ENCODE assay signal across 15 mouse cellular contexts in the genomic region with DNA sequence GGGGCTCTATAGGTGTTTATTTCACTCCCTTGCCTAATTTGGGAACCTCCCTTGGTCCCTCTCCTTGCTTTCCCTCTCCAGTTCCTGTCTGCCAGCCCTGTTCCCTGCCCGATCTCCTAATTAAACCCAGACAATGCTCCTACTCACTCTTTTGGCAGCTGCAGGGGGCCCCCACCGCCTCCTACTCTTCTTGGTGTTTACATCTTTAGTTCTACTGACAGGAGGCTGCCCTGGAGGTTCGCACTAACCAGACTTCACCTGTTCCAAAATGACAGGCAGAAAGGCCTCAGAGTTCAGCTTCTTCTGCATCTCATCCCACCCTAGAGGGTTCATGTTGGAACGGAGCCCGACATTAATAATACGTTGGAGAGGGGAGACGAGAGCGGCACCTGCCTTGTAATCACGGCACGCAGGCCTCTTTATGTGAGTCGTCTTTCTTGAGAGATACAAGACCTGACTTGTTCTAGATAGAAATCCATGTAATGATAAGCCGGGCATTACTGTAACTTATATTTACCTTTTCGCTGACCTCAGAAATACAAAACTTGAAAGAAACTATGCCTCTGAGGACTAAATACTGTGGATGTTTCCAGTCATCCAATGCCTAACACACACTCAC. TPM values are rescaled to one million over a fixed set of nuclear protein-coding genes. Genes with fewer than 3 reads are reported as not detected.
DNase-seq lines count a peak whose midpoint lies in the region; ATAC-seq lines count a peak whose summit lies in the region.
"Had no signal": no experiment of that assay in that cellular context is flagged by ENCODE, and none has a peak within 500 bp of the region (broad histone marks: within the 10 kb centered on the region; RNA-seq: fewer than 3 reads in every experiment).

No protein-coding gene starts in this region.

- H3K36me3 ChIP-seq in forebrain, embryonic 16.5 days (ENCODE audit: control insufficient read depth, insufficient read depth), result no peaks in the 10 kb centered on the region
- H3K36me3 ChIP-seq in stomach, embryonic 16.5 days (ENCODE audit: control insufficient read depth, insufficient read depth, low read length), result no peaks in the 10 kb centered on the region
- H3K36me3 ChIP-seq: hindbrain, embryonic 15.5 days; liver, embryonic 15.5 days; midbrain, embryonic 10.5 days had no signal

- no peaks in the 10 kb centered on the region for H3K27me3 ChIP-seq in forebrain, embryonic 16.5 days (replicated peaks; ENCODE audit: control insufficient read depth, insufficient read depth, low read length)
- no peaks in the 10 kb centered on the region for H3K27me3 ChIP-seq in stomach, embryonic 16.5 days (ENCODE audit: control insufficient read depth, insufficient read depth, low read length)
- H3K27me3 ChIP-seq: hindbrain, embryonic 15.5 days; liver, embryonic 15.5 days had no signal

- no peak overlapping the region for H3K9ac ChIP-seq in forebrain, embryonic 16.5 days (replicated peaks; ENCODE audit: low read depth, low read length)
- no peak overlapping the region for H3K9ac ChIP-seq in stomach, embryonic 16.5 days (ENCODE audit: low read length)
- H3K9ac ChIP-seq: hindbrain, embryonic 15.5 days; liver, embryonic 15.5 days had no signal

- intact Hi-C loops in left cerebral cortex, postnatal 36 days (cut with DNase I), result no loop called here

- DNase-seq in heart, adult 11 months, result peak; percentile 78
- no peak for DNase-seq in heart, adult 18-20 months
- DNase-seq in testis, postnatal 14 days (ENCODE audit: low spot score), result peak; percentile 12
- DNase-seq in testis, postnatal 10 days (ENCODE audit: low spot score), result no peak
- DNase-seq in left cerebral cortex, postnatal 36 days (ENCODE audit: low spot score in 2 of 2), result no peak
- no peak for DNase-seq in left cerebral cortex, adult 11 months (ENCODE audit: low spot score)
- DNase-seq: B cell, adult 2 months; cerebellum, adult 11 months; gastrocnemius, postnatal 14 days; lung, postnatal 14 days had no signal

- peaks cover 19% of the 10 kb centered on the region for H3K4me1 ChIP-seq in forebrain, embryonic 16.5 days (replicated peaks; ENCODE audit: control insufficient read depth, insufficient read depth, low read length)
- 0 out of 2 replicates have a peak, but pooled peaks cover 5% of the 10 kb centered on the region for H3K4me1 ChIP-seq in stomach, embryonic 16.5 days (ENCODE audit: control insufficient read depth, insufficient read depth, low read length)

- ATAC-seq in forebrain, embryonic 16.5 days, result peak; percentile 70
- ATAC-seq in stomach, embryonic 16.5 days (ENCODE audit: insufficient read depth, low FRiP score), result no peak

- peak overlapping the region; percentile 23; the same call in 1 of the 2 replicates for H3K27ac ChIP-seq in forebrain, embryonic 16.5 days (ENCODE audit: low read length)
- H3K27ac ChIP-seq in stomach, embryonic 16.5 days (ENCODE audit: low read length), result no peak overlapping the region
- H3K27ac ChIP-seq: hindbrain, embryonic 15.5 days; liver, embryonic 15.5 days; midbrain, embryonic 10.5 days had no signal

- no peaks in the 10 kb centered on the region for H3K9me3 ChIP-seq in forebrain, embryonic 16.5 days (ENCODE audit: control insufficient read depth, low read length)
- no peaks in the 10 kb centered on the region for H3K9me3 ChIP-seq in stomach, embryonic 16.5 days (replicated peaks; ENCODE audit: control insufficient read depth, low read length)
- H3K9me3 ChIP-seq: hindbrain, embryonic 15.5 days; liver, embryonic 15.5 days; midbrain, embryonic 10.5 days had no signal

- 21% methylated on average over 13 of the region's 13 CpGs for WGBS in forebrain, embryonic 16.5 days
- 44% methylated on average over 13 of the region's 13 CpGs for WGBS in stomach, embryonic 16.5 days

- no peak overlapping the region for H3K4me3 ChIP-seq in forebrain, embryonic 16.5 days (replicated peaks; ENCODE audit: low read length)
- no peak overlapping the region for H3K4me3 ChIP-seq in stomach, embryonic 16.5 days (replicated peaks; ENCODE audit: low read length)
- H3K4me3 ChIP-seq: hindbrain, embryonic 15.5 days; liver, embryonic 15.5 days; midbrain, embryonic 10.5 days had no signal

- peak overlapping the region; percentile 4; the same call in 1 of the 2 replicates for H3K4me2 ChIP-seq in forebrain, embryonic 16.5 days (ENCODE audit: low read length)
- peak overlapping the region; percentile 22; the same call in 1 of the 2 replicates for H3K4me2 ChIP-seq in stomach, embryonic 16.5 days (ENCODE audit: low read depth, low read length)
- H3K4me2 ChIP-seq: hindbrain, embryonic 15.5 days; liver, embryonic 15.5 days had no signal

RNA-seq across cellular contexts. Expression of a gene that starts 55.5 kb away (rescaled TPM):
- 10 to 100 TPM; 32.9 to 36.2 TPM for total RNA-seq in heart, adult 18-20 months (2021)
- 13.2 and 15.2 TPM in 2 replicates for polyA plus RNA-seq in forebrain, embryonic 16.5 days (2015; fragmentation: Nextera tagmentation; extraction: Ambion mirVana)
- polyA plus RNA-seq in stomach, embryonic 16.5 days (2015; fragmentation: Nextera tagmentation; extraction: Ambion mirVana), result 7.2 and 9.1 TPM in 2 replicates
- 10 to 100 TPM; 50.5 to 65.0 TPM for total RNA-seq in left cerebral cortex, postnatal 36 days (2021)

Comparison
In these comparisons a context has a peak if more than half of its experiments do, and no peak if none do; other contexts are left out.
1. DNase-seq: peak in heart, adult 11 months (single experiment) and testis, postnatal 14 days (single experiment); none in heart, adult 18-20 months (0 of 2), testis, postnatal 10 days (single experiment), left cerebral cortex, postnatal 36 days (0 of 2) and left cerebral cortex, adult 11 months (single experiment).